Mouse (Mus musculus): ENCODE data around the gene Vegfb. TPM values are rescaled to one million over a fixed set of nuclear protein-coding genes. Genes with fewer than 3 reads are reported as not detected.

Gene Vegfb
- polyA plus RNA-seq, 1 experiment from 2014 or later = 125 TPM

GRCm38 (mm10) chr19:6947742-6948141 lies 39.7 kb downstream of the Vegfb start:
- H3K36me3 ChIP-seq = peaks cover 30% of the 10 kb centered on the region
- no peak overlapping the region for H3K27ac ChIP-seq (replicated peaks)
- no peak overlapping the region for H3K4me2 ChIP-seq
- H3K4me1 ChIP-seq = peaks cover 25% of the 10 kb centered on the region
- no peak for ATAC-seq (ENCODE audit: extremely low read depth, insufficient number of reproducible peaks, low FRiP score, low TSS enrichment)
- H3K9ac ChIP-seq = no peak overlapping the region
- WGBS = 43% methylated on average over 4 of the region's 4 CpGs
- H3K4me3 ChIP-seq = no peak overlapping the region
- H3K27me3 ChIP-seq (replicated peaks) = no peaks in the 10 kb centered on the region
- no peaks in the 10 kb centered on the region for H3K9me3 ChIP-seq

- Histone ChIP-seq H3K4me3 (no peak overlapping the region), H3K9me3 (no peaks in the 10 kb centered on the region), H3K9ac (no peak overlapping the region), H3K27me3 (replicated peaks) (no peaks in the 10 kb centered on the region), H3K27ac (replicated peaks) (no peak overlapping the region), H3K4me1 (peaks cover 30% of the 10 kb centered on the region), H3K36me3 (peaks cover 30% of the 10 kb centered on the region), H3K4me2 (no peak overlapping the region)
- WGBS = 93% methylated on average over 6 of the region's 6 CpGs
- no peak for ATAC-seq (ENCODE audit: extremely low read depth, insufficient number of reproducible peaks, low FRiP score, low TSS enrichment)
These were observed 43.7 kb downstream of the Vegfb start for GRCm38 (mm10) chr19:6943709-6944108.

- H3K4me1 ChIP-seq = peaks cover 30% of the 10 kb centered on the region
- 20% methylated on average over 5 of the region's 5 CpGs for WGBS
- ATAC-seq (ENCODE audit: extremely low read depth, insufficient number of reproducible peaks, low FRiP score, low TSS enrichment) = no peak
These were observed 44.7 kb downstream of the Vegfb start for GRCm38 (mm10) chr19:6942764-6943163.

GRCm38 (mm10) chr19:6942249-6942691 lies 45.2 kb downstream of the Vegfb start, which contains the start of gene Gpr137:
Gene Gpr137, minus strand, starts transcription at chr19:6942480.
- Histone ChIP-seq H3K9ac (peak within 1 kb of the TSS; percentile 87), H3K27me3 (replicated peaks) (no peaks in the 10 kb centered on the region), H3K9me3 (no peaks in the 10 kb centered on the region), H3K4me1 (peaks cover 30% of the 10 kb centered on the region), H3K27ac (replicated peaks) (peak within 1 kb of the TSS; percentile 97), H3K36me3 (peaks cover 30% of the 10 kb centered on the region), H3K4me3 (peak within 1 kb of the TSS; percentile 67), H3K4me2 (peak within 1 kb of the TSS; percentile 100)
- under 1% methylated on average over 27 of the region's 27 CpGs for WGBS
- peak; percentile 84 for ATAC-seq (ENCODE audit: extremely low read depth, insufficient number of reproducible peaks, low FRiP score, low TSS enrichment)

More at GRCm38 (mm10) chr19:6942764-6943163, 44.7 kb downstream of the Vegfb start:
- H3K4me2 ChIP-seq = peak overlapping the region; percentile 100
- H3K36me3 ChIP-seq = peaks cover 30% of the 10 kb centered on the region
- H3K4me3 ChIP-seq = peak overlapping the region; percentile 67
- H3K9ac ChIP-seq = peak overlapping the region; percentile 87
- H3K27ac ChIP-seq (replicated peaks) = peak overlapping the region; percentile 97
- no peaks in the 10 kb centered on the region for H3K9me3 ChIP-seq
- H3K27me3 ChIP-seq (replicated peaks) = no peaks in the 10 kb centered on the region

GRCm38 (mm10) chr19:6941372-6942248 lies 45.8 kb downstream of the Vegfb start, which contains the start of gene Bad:
Gene Bad, plus strand, starts transcription at chr19:6941861.
- ATAC-seq (ENCODE audit: extremely low read depth, insufficient number of reproducible peaks, low FRiP score, low TSS enrichment) = peak; percentile 65
- Histone ChIP-seq H3K36me3 (peaks cover 24% of the 10 kb centered on the region), H3K9me3 (no peaks in the 10 kb centered on the region), H3K9ac (peak within 1 kb of the TSS; percentile 87), H3K4me2 (peak within 1 kb of the TSS; percentile 100), H3K4me1 (peaks cover 30% of the 10 kb centered on the region), H3K27ac (replicated peaks) (peak within 1 kb of the TSS; percentile 97), H3K4me3 (peak within 1 kb of the TSS; percentile 67), H3K27me3 (replicated peaks) (0 out of 2 replicates have a peak, but pooled peaks cover 5% of the 10 kb centered on the region)
- under 1% methylated on average over 83 of the region's 83 CpGs for WGBS

- H3K4me3 ChIP-seq = peak overlapping the region; percentile 67
- H3K27me3 ChIP-seq (replicated peaks) = peaks cover 13% of the 10 kb centered on the region
- H3K4me2 ChIP-seq = peak overlapping the region; percentile 100
- peaks cover 20% of the 10 kb centered on the region for H3K36me3 ChIP-seq
- H3K4me1 ChIP-seq = peaks cover 30% of the 10 kb centered on the region
- H3K27ac ChIP-seq (replicated peaks) = peak overlapping the region; percentile 97
- WGBS = 20% methylated on average over 28 of the region's 29 CpGs
- H3K9ac ChIP-seq = peak overlapping the region; percentile 87
- H3K9me3 ChIP-seq = no peaks in the 10 kb centered on the region
- ATAC-seq (ENCODE audit: extremely low read depth, insufficient number of reproducible peaks, low FRiP score, low TSS enrichment) = peak; percentile 6; the same call in 1 of the 2 replicates
These were observed 46.8 kb downstream of the Vegfb start for GRCm38 (mm10) chr19:6940396-6941351.

GRCm38 (mm10) chr19:6939106-6940002 lies 48.1 kb downstream of the Vegfb start:
- 86% methylated on average over 20 of the region's 20 CpGs for WGBS
- Histone ChIP-seq H3K36me3 (0 out of 2 replicates have a peak, but pooled peaks cover 8% of the 10 kb centered on the region), H3K9me3 (no peaks in the 10 kb centered on the region), H3K27ac (replicated peaks) (no peak overlapping the region), H3K4me1 (peaks cover 31% of the 10 kb centered on the region), H3K27me3 (replicated peaks) (peaks cover 27% of the 10 kb centered on the region), H3K4me3 (no peak overlapping the region), H3K9ac (peak overlapping the region; percentile 87; the same call in 1 of the 2 replicates), H3K4me2 (no peak overlapping the region)
- ATAC-seq (ENCODE audit: extremely low read depth, insufficient number of reproducible peaks, low FRiP score, low TSS enrichment) = no peak

GRCm38 (mm10) chr19:6937541-6938465 lies 49.6 kb downstream of the Vegfb start:
- H3K4me2 ChIP-seq = no peak overlapping the region
- no peak for ATAC-seq (ENCODE audit: extremely low read depth, insufficient number of reproducible peaks, low FRiP score, low TSS enrichment)
- peaks cover 42% of the 10 kb centered on the region for H3K27me3 ChIP-seq (replicated peaks)
- H3K9ac ChIP-seq = no peak overlapping the region; the same call in 1 of the 2 replicates
- H3K36me3 ChIP-seq = 0 out of 2 replicates have a peak, but pooled peaks cover 4% of the 10 kb centered on the region
- H3K4me1 ChIP-seq = peaks cover 33% of the 10 kb centered on the region
- no peak overlapping the region for H3K27ac ChIP-seq (replicated peaks)
- H3K4me3 ChIP-seq = no peak overlapping the region
- H3K9me3 ChIP-seq = no peaks in the 10 kb centered on the region
- 70% methylated on average over 16 of the region's 16 CpGs for WGBS

GRCm38 (mm10) chr19:6936299-6936698 lies 51.2 kb downstream of the Vegfb start:
- no peak for ATAC-seq (ENCODE audit: extremely low read depth, insufficient number of reproducible peaks, low FRiP score, low TSS enrichment)
- Histone ChIP-seq H3K9me3 (no peaks in the 10 kb centered on the region), H3K4me1 (peaks cover 31% of the 10 kb centered on the region), H3K36me3 (0 out of 2 replicates have a peak, but pooled peaks cover 4% of the 10 kb centered on the region), H3K9ac (no peak overlapping the region), H3K4me3 (no peak overlapping the region), H3K4me2 (no peak overlapping the region), H3K27me3 (replicated peaks) (peaks cover 57% of the 10 kb centered on the region), H3K27ac (replicated peaks) (no peak overlapping the region)
- 23% methylated on average over 3 of the region's 3 CpGs for WGBS

Measured in heart, embryonic 13.5 days (tissue).